23 mouse cellular contexts compared by ENCODE assay signal in the genomic region with DNA sequence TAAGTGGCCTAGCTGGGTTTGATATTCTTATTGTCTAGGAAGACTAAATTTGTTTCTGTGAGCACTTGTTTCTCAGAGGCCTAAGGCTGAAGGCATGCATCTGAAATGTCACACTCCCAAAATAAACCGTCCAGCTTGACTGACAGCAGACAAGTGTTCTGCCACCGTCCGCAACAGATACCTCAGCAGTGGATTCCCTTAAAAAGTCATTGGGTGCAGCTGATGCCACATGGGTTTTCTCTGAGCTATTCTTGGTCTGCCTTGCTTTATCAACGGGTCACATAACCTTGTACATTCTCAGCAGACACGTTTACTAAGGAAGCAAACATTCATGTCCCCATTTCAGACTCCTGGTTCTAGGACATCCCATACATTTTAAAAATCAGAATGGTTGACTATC. TPM values are rescaled to one million over a fixed set of nuclear protein-coding genes. Genes with fewer than 3 reads are reported as not detected.
DNase-seq lines count a peak whose midpoint lies in the region; ATAC-seq and TF ChIP-seq lines count a peak whose summit lies in the region.
"Had no signal": no experiment of that assay in that cellular context is flagged by ENCODE, and none has a peak within 500 bp of the region (broad histone marks: within the 10 kb centered on the region; RNA-seq: fewer than 3 reads in every experiment).

No protein-coding gene starts in this region.

- peak overlapping the region; percentile 63 to 88 for H3K4me3 ChIP-seq in heart, embryonic 14.5 days (ENCODE audit: control insufficient read depth in 1 of 2, insufficient read depth in 1 of 2, low read depth in 1 of 2, low read length in 2 of 2)
- H3K4me3 ChIP-seq in myocyte = peak overlapping the region; percentile 27
- H3K4me3 ChIP-seq: forebrain, embryonic 15.5 days; hindbrain, embryonic 12.5 days; limb, embryonic 13.5 days; liver, embryonic 15.5 days; midbrain, embryonic 15.5 days; neural tube, embryonic 13.5 days had no signal

- 28% methylated on average over 5 of the region's 5 CpGs for WGBS in heart, embryonic 14.5 days

- H3K9ac ChIP-seq in heart, embryonic 14.5 days (ENCODE audit: low read length) = peak overlapping the region; percentile 91
- H3K9ac ChIP-seq: forebrain, embryonic 15.5 days; hindbrain, embryonic 12.5 days; limb, embryonic 13.5 days; liver, embryonic 15.5 days; midbrain, embryonic 15.5 days; neural tube, embryonic 13.5 days had no signal

- peak; percentile 75 for DNase-seq in gastrocnemius, postnatal 25 days
- DNase-seq in gastrocnemius, postnatal 14 days = no peak
- peak; percentile 53 for DNase-seq in heart, adult 8-10 months (ENCODE audit: low spot score)
- DNase-seq in c-Kit-positive CD71-positive TER-119-positive erythroid progenitor cells, embryonic 14.5 days (ENCODE audit: low spot score) = no peak
- no peak for DNase-seq in thymus, postnatal 0 days (ENCODE audit: low spot score)
- no peak for DNase-seq in adrenal gland, adult 8-10 months
- DNase-seq: adrenal gland, adult 2 months; cerebellum, adult 8-10 months; kidney, adult 18-20 months; kidney, postnatal 4 days; lung, postnatal 4 days; thymus, postnatal 25 days had no signal

- peak overlapping the region; percentile 99 to 100 for H3K27ac ChIP-seq in heart, embryonic 14.5 days (replicated peaks in 1 of 2; ENCODE audit: control insufficient read depth in 1 of 2, insufficient read depth in 1 of 2, low read depth in 2 of 2, low read length in 2 of 2)
- H3K27ac ChIP-seq: forebrain, embryonic 15.5 days; hindbrain, embryonic 12.5 days; limb, embryonic 13.5 days; liver, embryonic 15.5 days; midbrain, embryonic 15.5 days; neural tube, embryonic 13.5 days had no signal

- ATAC-seq in heart, embryonic 14.5 days (ENCODE audit: insufficient number of reproducible peaks, insufficient read depth, low FRiP score, low read depth) = peak; percentile 76
- ATAC-seq: forebrain, embryonic 15.5 days; midbrain, embryonic 15.5 days; Patski had no signal

- intact Hi-C loops in gastrocnemius, postnatal 14 days (cut with DNase I; ENCODE audit: low total_unique reads) = no loop called here

- peaks cover 30% of the 10 kb centered on the region for H3K36me3 ChIP-seq in heart, embryonic 14.5 days (ENCODE audit: control insufficient read depth, insufficient read depth, low read length)
- peaks cover 11% of the 10 kb centered on the region for H3K36me3 ChIP-seq in myocyte (ENCODE audit: control insufficient read depth, insufficient read depth)
- H3K36me3 ChIP-seq: forebrain, embryonic 15.5 days; G1E; hindbrain, embryonic 12.5 days; limb, embryonic 13.5 days; liver, embryonic 15.5 days; midbrain, embryonic 15.5 days; neural tube, embryonic 13.5 days had no signal

- H3K9me3 ChIP-seq in heart, embryonic 14.5 days (ENCODE audit: control insufficient read depth, low read length) = no peaks in the 10 kb centered on the region
- H3K9me3 ChIP-seq: forebrain, embryonic 15.5 days; hindbrain, embryonic 12.5 days; limb, embryonic 13.5 days; liver, embryonic 15.5 days; midbrain, embryonic 15.5 days; neural tube, embryonic 13.5 days had no signal

- H3K4me1 ChIP-seq in heart, embryonic 14.5 days (ENCODE audit: control insufficient read depth in 2 of 2, insufficient read depth in 2 of 2, low read length in 2 of 2) = peaks cover 14 to 21% of the 10 kb centered on the region in 2 experiments
- H3K4me1 ChIP-seq: forebrain, embryonic 15.5 days; hindbrain, embryonic 12.5 days; limb, embryonic 13.5 days; liver, embryonic 15.5 days; midbrain, embryonic 15.5 days; neural tube, embryonic 13.5 days had no signal

- H3ac ChIP-seq in myocyte (ENCODE audit: control insufficient read depth, insufficient read length) = no peak overlapping the region

- H3K4me2 ChIP-seq in heart, embryonic 14.5 days (ENCODE audit: low read length) = no peak overlapping the region
- peak overlapping the region; percentile 66 for H3K4me2 ChIP-seq in myocyte (ENCODE audit: low read depth)
- H3K4me2 ChIP-seq: forebrain, embryonic 15.5 days; hindbrain, embryonic 12.5 days; limb, embryonic 13.5 days; liver, embryonic 15.5 days; midbrain, embryonic 15.5 days; neural tube, embryonic 13.5 days had no signal

- H3K79me2 ChIP-seq in myocyte (ENCODE audit: control insufficient read depth, insufficient read depth) = no peaks in the 10 kb centered on the region

- TF ChIP-seq POLR2A in myocyte (IDR thresholded peaks at IDR 0.05; ENCODE audit: insufficient read length, low read depth) = peak; percentile 56

- no peaks in the 10 kb centered on the region for H3K27me3 ChIP-seq in heart, embryonic 14.5 days (ENCODE audit: control insufficient read depth, insufficient read depth, low read length)
- H3K27me3 ChIP-seq in myocyte (ENCODE audit: control insufficient read depth, insufficient read depth, insufficient read length) = no peaks in the 10 kb centered on the region
- H3K27me3 ChIP-seq: CH12.LX; forebrain, embryonic 15.5 days; hindbrain, embryonic 12.5 days; limb, embryonic 13.5 days; liver, embryonic 15.5 days; midbrain, embryonic 15.5 days; neural tube, embryonic 13.5 days had no signal

TF ChIP-seq in myocyte, 11 proteins besides CTCF, POLR2A, EP300 and RAD21:
- TF ChIP-seq E2F4 (IDR thresholded peaks at IDR 0.05; ENCODE audit: insufficient read depth) = no peak
- no peak for TF ChIP-seq USF1 (IDR thresholded peaks at IDR 0.05; ENCODE audit: low read depth)
- TF ChIP-seq MYOG (IDR thresholded peaks at IDR 0.05; ENCODE audit: control insufficient read depth in 1 of 3, insufficient read depth in 1 of 3, insufficient read length in 2 of 3, low read depth in 2 of 3) = peak in 2 of 3 experiments; percentile 45 to 77
- peak; percentile 94 for TF ChIP-seq SRF (IDR thresholded peaks at IDR 0.05; ENCODE audit: control insufficient read depth, insufficient read length, low read depth)
- TF ChIP-seq TCF3 (IDR thresholded peaks at IDR 0.05; ENCODE audit: insufficient read length, low read depth) = peak; percentile 54
- TF ChIP-seq MYOD1 (IDR thresholded peaks at IDR 0.05; ENCODE audit: control insufficient read depth in 1 of 3, insufficient read length in 2 of 3, low read depth in 2 of 3) = peak; percentile 74 to 99 (median 96)
- TF ChIP-seq TCF12 (IDR thresholded peaks at IDR 0.05; ENCODE audit: insufficient read depth, poor library complexity, severe bottlenecking) = peak; percentile 50
- TF ChIP-seq POLR2AphosphoS2 (IDR thresholded peaks at IDR 0.05; ENCODE audit: insufficient read length, low read depth) = peak; percentile 88

RNA-seq across cellular contexts. Expression of a gene that starts 0.6 kb away (rescaled TPM):
- 1,000 to 10,000 TPM; 6,049 to 7,005 TPM for total RNA-seq in gastrocnemius, postnatal 25 days (2021)
- 1,000 to 10,000 TPM; 4,187 to 4,191 TPM for total RNA-seq in gastrocnemius, postnatal 14 days (2021)
- total RNA-seq in heart, adult 8-10 months (2022) = 1,000 to 10,000 TPM; 3,102 to 4,099 (median 3,503) TPM
- polyA plus RNA-seq in heart, embryonic 14.5 days (2014; fragmentation: Nextera tagmentation; extraction: Ambion mirVana) = 706 and 736 TPM in 2 replicates
- 24.2 TPM for polyA plus RNA-seq in myocyte (2012; fragmentation: generic; extraction: Trizol)
- polyA plus RNA-seq in thymus, postnatal 0 days (2015; fragmentation: Nextera tagmentation; extraction: Ambion mirVana) = 1.3 TPM in 2 replicates
- under 1 TPM; 0.05 to 0.42 (median 0.15) TPM for total RNA-seq in adrenal gland, adult 8-10 months (2022)
- polyA plus RNA-seq: G1E had no signal

Comparison
In these comparisons a context has a peak if more than half of its experiments do, and no peak if none do; other contexts are left out.
1. DNase-seq: peak in gastrocnemius, postnatal 25 days (single experiment) and heart, adult 8-10 months (single experiment); none in gastrocnemius, postnatal 14 days (single experiment), c-Kit-positive CD71-positive TER-119-positive erythroid progenitor cells, embryonic 14.5 days (single experiment), thymus, postnatal 0 days (single experiment) and adrenal gland, adult 8-10 months (single experiment).
2. RNA of a gene that starts 0.6 kb away (total RNA-seq): 6,049 to 7,005 TPM in gastrocnemius, postnatal 25 days, 4,187 to 4,191 TPM in gastrocnemius, postnatal 14 days and 3,102 to 4,099 TPM in heart, adult 8-10 months; 0.05 to 0.42 TPM in adrenal gland, adult 8-10 months; every median in the first group is over 1,000 times any median in the second.